15 mouse cellular contexts compared by ENCODE assay signal in genomic region chr1:191293051-191293450, GRCm38 (mm10). TPM values are rescaled to one million over a fixed set of nuclear protein-coding genes. Genes with fewer than 3 reads are reported as not detected.
DNase-seq lines count a peak whose midpoint lies in the region; ATAC-seq and TF ChIP-seq lines count a peak whose summit lies in the region.
"Had no signal": no experiment of that assay in that cellular context is flagged by ENCODE, and none has a peak within 500 bp of the region (broad histone marks: within the 10 kb centered on the region; RNA-seq: fewer than 3 reads in every experiment).

No protein-coding gene starts in this region.

- H3K4me2 ChIP-seq in limb, embryonic 15.5 days: no peak overlapping the region
- no peak overlapping the region for H3K4me2 ChIP-seq in stomach, postnatal 0 days (replicated peaks; ENCODE audit: low read depth)
- H3K4me2 ChIP-seq: heart, embryonic 13.5 days; hindbrain, embryonic 14.5 days had no signal

- H3K9ac ChIP-seq in limb, embryonic 15.5 days: no peak overlapping the region
- H3K9ac ChIP-seq in stomach, postnatal 0 days (ENCODE audit: low read length): no peak overlapping the region
- H3K9ac ChIP-seq: heart, embryonic 13.5 days; hindbrain, embryonic 14.5 days had no signal

- no peaks in the 10 kb centered on the region for H3K36me3 ChIP-seq in limb, embryonic 15.5 days
- H3K36me3 ChIP-seq in stomach, postnatal 0 days (ENCODE audit: control insufficient read depth, insufficient read depth, low read length): no peaks in the 10 kb centered on the region
- H3K36me3 ChIP-seq: forebrain, embryonic 10.5 days; G1E; heart, embryonic 13.5 days had no signal

- 0 out of 2 replicates have a peak, but pooled peaks have one; percentile 35 for ATAC-seq in limb, embryonic 15.5 days (ENCODE audit: insufficient number of reproducible peaks, low FRiP score, low TSS enrichment, low read depth)
- peak; percentile 73 for ATAC-seq in stomach, postnatal 0 days (ENCODE audit: low FRiP score, low TSS enrichment)
- ATAC-seq: forebrain, embryonic 14.5 days; inflammation-experienced regulatory T-cells, adult 6 months; intestine, embryonic 16.5 days had no signal

- TF ChIP-seq CTCF in stomach, postnatal 0 days (IDR thresholded peaks at IDR 0.05; ENCODE audit: low read depth): no peak

- no peak for TF ChIP-seq EP300 in stomach, postnatal 0 days (optimal IDR thresholded peaks at IDR 0.05)

- peaks cover 16% of the 10 kb centered on the region for H3K4me1 ChIP-seq in limb, embryonic 15.5 days
- H3K4me1 ChIP-seq in stomach, postnatal 0 days (replicated peaks; ENCODE audit: control insufficient read depth, insufficient read depth): peaks cover 5% of the 10 kb centered on the region
- H3K4me1 ChIP-seq: forebrain, embryonic 10.5 days had no signal

- H3K27ac ChIP-seq in limb, embryonic 15.5 days: no peak overlapping the region
- no peak overlapping the region for H3K27ac ChIP-seq in stomach, postnatal 0 days (replicated peaks)
- H3K27ac ChIP-seq: forebrain, embryonic 10.5 days; heart, embryonic 13.5 days; hindbrain, embryonic 14.5 days; hindbrain, postnatal 0 days had no signal

- H3K9me3 ChIP-seq in limb, embryonic 15.5 days: no peaks in the 10 kb centered on the region
- H3K9me3 ChIP-seq in stomach, postnatal 0 days (ENCODE audit: control insufficient read depth, low read length): no peaks in the 10 kb centered on the region
- H3K9me3 ChIP-seq: forebrain, embryonic 10.5 days; G1E; heart, embryonic 13.5 days had no signal

- DNase-seq in 3134 (ENCODE audit: extremely low read depth, insufficient read length, low spot score): peak; percentile 72
- peak; percentile 54 for DNase-seq in 3T3-L1 (ENCODE audit: low read depth, low spot score)
- DNase-seq in stomach, postnatal 0 days (ENCODE audit: low spot score): no peak
- no peak for DNase-seq in gastrocnemius, postnatal 25 days
- DNase-seq in gastrocnemius, postnatal 10 days: no peak
- DNase-seq: B cell, adult 2 months had no signal

- no peak overlapping the region for H3K4me3 ChIP-seq in limb, embryonic 15.5 days
- H3K4me3 ChIP-seq in stomach, postnatal 0 days (ENCODE audit: low read depth, low read length): no peak overlapping the region
- H3K4me3 ChIP-seq: forebrain, embryonic 10.5 days; heart, embryonic 13.5 days had no signal

- WGBS in limb, embryonic 15.5 days: 81% methylated on average over 2 of the region's 2 CpGs
- WGBS in stomach, postnatal 0 days: 93% methylated on average over 2 of the region's 2 CpGs

- H3K27me3 ChIP-seq in limb, embryonic 15.5 days: no peaks in the 10 kb centered on the region
- H3K27me3 ChIP-seq in stomach, postnatal 0 days (ENCODE audit: control insufficient read depth, insufficient read depth, low read length): no peaks in the 10 kb centered on the region
- H3K27me3 ChIP-seq: heart, embryonic 13.5 days had no signal

RNA-seq across cellular contexts. Expression of gene Nenf, which starts 24.9 kb away (rescaled TPM):
- polyA plus RNA-seq in limb, embryonic 15.5 days (2015; fragmentation: Nextera tagmentation; extraction: Ambion mirVana): 111 and 112 TPM in 2 replicates
- polyA plus RNA-seq in stomach, postnatal 0 days (2015; fragmentation: Nextera tagmentation; extraction: Ambion mirVana): 117 and 120 TPM in 2 replicates
- 10 to 100 TPM; 54.3 to 62.3 TPM for total RNA-seq in gastrocnemius, postnatal 25 days (2021)
- 10 to 100 TPM; 83.8 to 87.2 TPM for total RNA-seq in gastrocnemius, postnatal 10 days (2021)

RNA-seq across cellular contexts. Expression of gene Tmem206, which starts 32.7 kb away (rescaled TPM):
- 17.8 and 18.5 TPM in 2 replicates for polyA plus RNA-seq in limb, embryonic 15.5 days (2015; fragmentation: Nextera tagmentation; extraction: Ambion mirVana)
- 6.7 and 6.8 TPM in 2 replicates for polyA plus RNA-seq in stomach, postnatal 0 days (2015; fragmentation: Nextera tagmentation; extraction: Ambion mirVana)
- 1 to 10 TPM; 1.2 to 1.3 TPM for total RNA-seq in gastrocnemius, postnatal 25 days (2021)
- total RNA-seq in gastrocnemius, postnatal 10 days (2021): 1 to 10 TPM; 2.3 to 4.6 TPM

Comparison
In these comparisons a context has a peak if more than half of its experiments do, and no peak if none do; other contexts are left out.
1. DNase-seq: peak in 3134 (single experiment) and 3T3-L1 (single experiment); none in stomach, postnatal 0 days (single experiment), gastrocnemius, postnatal 25 days (single experiment) and gastrocnemius, postnatal 10 days (single experiment).